Mouse (Mus musculus) bone marrow macrophage, adult 2 months (primary cell): ENCODE results near the gene 1700029P11Rik.

Source experiments
- CTCF ChIP-seq: IDR thresholded peaks from 2 replicates; pipeline ENCODE4 v1.5.1; 2012; ENCODE audit warnings: low read depth, mild to moderate bottlenecking, low read length, moderate library complexity
- POLR2A ChIP-seq: IDR thresholded peaks from 2 replicates; pipeline ENCODE4 v1.6.1; 2012; ENCODE audit warnings: mild to moderate bottlenecking, low read depth, low read length, borderline replicate concordance

DNA sequence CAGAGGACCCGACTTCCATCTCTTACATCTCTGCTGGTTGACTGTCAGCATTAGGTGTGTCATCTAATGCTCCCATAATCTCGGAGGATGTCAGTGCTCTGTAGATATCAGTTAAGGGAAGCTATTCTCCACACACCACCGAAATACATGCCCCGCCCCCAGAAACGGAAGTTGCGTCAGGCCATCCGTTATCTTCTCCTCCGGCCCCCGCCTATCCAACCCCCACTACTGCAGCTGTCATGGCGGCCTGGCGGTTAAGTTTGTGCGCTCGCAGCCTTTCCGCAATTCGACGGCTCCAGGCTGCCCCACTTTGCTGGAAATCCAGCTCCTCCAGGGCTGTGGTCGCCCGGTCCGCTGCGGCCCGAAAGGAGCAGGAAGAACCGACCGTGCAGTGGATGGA lies at the start of gene 1700029P11Rik:
- no peak for TF ChIP-seq CTCF
- no peak for TF ChIP-seq POLR2A
